Mouse (Mus musculus) G1E (cell line): Measurements from ENCODE around the gene Fmo5. TPM values are rescaled to one million over a fixed set of nuclear protein-coding genes. Genes with fewer than 3 reads are reported as not detected.

ENCODE experiments used
- ATAC-seq: 2 replicates; pipeline ENCODE4 v1.8.0; 2016; ENCODE audit warnings: mild to moderate bottlenecking; ENCODE audit not compliant: insufficient number of reproducible peaks, poor library complexity, low FRiP score, severe bottlenecking; ENCODE audit errors: extremely low read depth
- DNase-seq: peaks from one replicate; pipeline ENCODE4 v3.0.0; 2012; ENCODE audit warnings: low spot score
- H3K27me3 ChIP-seq: 2 replicates; pipeline ENCODE4 v1.6.1; 2012; ENCODE audit warnings: mild to moderate bottlenecking, low read length, inconsistent platforms; ENCODE audit not compliant: insufficient read depth
- H3K36me3 ChIP-seq: replicated peaks from 2 replicates; pipeline ENCODE3; 2012; ENCODE audit warnings: mild to moderate bottlenecking, inconsistent platforms
- H3K4me1 ChIP-seq: 2 replicates; pipeline ENCODE4 v1.6.1; 2012; ENCODE audit warnings: low read depth, low read length, inconsistent platforms, mixed read lengths; ENCODE audit not compliant: insufficient read depth
- H3K4me3 ChIP-seq: 2 replicates; pipeline ENCODE4 v1.5.1; 2012; ENCODE audit warnings: low read depth, mild to moderate bottlenecking, inconsistent platforms, low read length, moderate library complexity, mixed read lengths
- H3K9me3 ChIP-seq: replicated peaks from 2 replicates; pipeline ENCODE4 v1.6.1; 2012; ENCODE audit warnings: inconsistent platforms
- CTCF ChIP-seq: IDR thresholded peaks from 2 replicates; pipeline ENCODE4 v1.5.1; 2012; ENCODE audit warnings: low read depth, low read length, inconsistent platforms, mixed read lengths
- GATA1 ChIP-seq: IDR thresholded peaks from 2 replicates; pipeline ENCODE4 v1.6.1; 2012; ENCODE audit warnings: borderline replicate concordance, low read length, inconsistent platforms, mixed read lengths
- GATA2 ChIP-seq: IDR thresholded peaks from 2 replicates; pipeline ENCODE4 v1.6.1; 2012; ENCODE audit warnings: low read depth, low read length, inconsistent platforms, borderline replicate concordance
- POLR2AphosphoS5 ChIP-seq: IDR thresholded peaks from 2 replicates; pipeline ENCODE4 v1.6.1; 2012; ENCODE audit warnings: low read depth, low read length, inconsistent platforms; ENCODE audit not compliant: insufficient replicate concordance
- TAL1 ChIP-seq: conservative IDR thresholded peaks from 2 replicates; pipeline ENCODE4 v1.6.1; 2012; ENCODE audit warnings: low read depth, low read length, inconsistent platforms, mixed read lengths
- polyA plus RNA-seq: library from polyadenylated mRNA; stranded (reverse); fragments of >175 nt; gene quantifications from 2 replicates; pipeline ENCODE4 v1.2.3, GENCODE M21; 2012
- total RNA-seq, 2 experiments: library from RNA; stranded (forward) in 1 of 2; stranded (reverse) in 1 of 2; fragments of 200-1000 nt in 1 of 2; fragments of >200 nt in 1 of 2; fragmentation: Nextera tagmentation in 1 of 2; gene quantifications; 2 replicates each; pipeline ENCODE4 v1.2.3; 2014 to 2017

The Fmo5 gene
- total and polyA plus RNA-seq, 3 experiments: 0.25 to 7.4 (median 1.5) TPM

GRCm38 (mm10) chr3:97683560-97684195 lies 55.1 kb downstream of the Fmo5 start:
- no peak for ATAC-seq
- H3K27me3 ChIP-seq: peaks cover 2% of the 10 kb centered on the region; the same call in 1 of the 2 replicates
- H3K9me3 ChIP-seq: no peaks in the 10 kb centered on the region
- no peak overlapping the region for H3K4me3 ChIP-seq
- H3K4me1 ChIP-seq: no peaks in the 10 kb centered on the region
- no peaks in the 10 kb centered on the region for H3K36me3 ChIP-seq
- DNase-seq: no peak
- TF ChIP-seq GATA1 (no peak), POLR2AphosphoS5 (no peak), TAL1 (no peak), GATA2 (no peak), CTCF (no peak)

- Histone ChIP-seq H3K36me3 (no peaks in the 10 kb centered on the region), H3K4me3 (no peak overlapping the region), H3K9me3 (no peaks in the 10 kb centered on the region), H3K27me3 (no peaks in the 10 kb centered on the region; the same call in 1 of the 2 replicates), H3K4me1 (no peaks in the 10 kb centered on the region)
- ATAC-seq (peak; percentile 8; the same call in 1 of the 2 replicates), DNase-seq (no peak)
- TF ChIP-seq POLR2AphosphoS5 (no peak), GATA1 (no peak), GATA2 (no peak), TAL1 (no peak), CTCF (no peak)
Measured at GRCm38 (mm10) chr3:97686372-97687117, 57.9 kb downstream of the Fmo5 start.

GRCm38 (mm10) chr3:97689289-97689688 lies 60.7 kb downstream of the Fmo5 start:
- TF ChIP-seq TAL1 (no peak), POLR2AphosphoS5 (no peak)
- ATAC-seq (no peak), DNase-seq (no peak)
- Histone ChIP-seq H3K27me3 (no peaks in the 10 kb centered on the region), H3K36me3 (no peaks in the 10 kb centered on the region), H3K4me1 (no peaks in the 10 kb centered on the region), H3K9me3 (no peaks in the 10 kb centered on the region), H3K4me3 (no peak overlapping the region)

DNA sequence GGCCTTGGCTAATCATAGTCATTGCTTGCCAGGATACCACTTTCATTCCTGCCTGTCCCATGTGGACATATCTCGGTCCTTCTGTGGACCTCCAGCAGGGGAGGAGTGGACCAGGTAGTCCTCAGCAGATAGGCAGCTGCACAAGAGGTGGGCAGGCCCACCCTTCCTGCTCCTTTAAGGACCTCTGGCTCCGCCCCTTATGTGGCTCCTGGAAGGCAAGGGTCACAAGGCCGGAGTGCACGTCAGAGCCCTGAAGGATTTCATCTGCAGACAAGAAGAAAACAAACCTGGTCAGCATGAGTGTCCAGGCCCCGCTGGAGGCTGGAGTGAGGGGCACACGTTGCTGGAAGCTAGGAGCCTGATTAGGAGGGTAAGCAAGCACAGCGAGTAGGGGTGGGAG lies 62.0 kb downstream of the Fmo5 start:
- Histone ChIP-seq H3K27me3 (no peaks in the 10 kb centered on the region), H3K36me3 (no peaks in the 10 kb centered on the region), H3K4me3 (no peak overlapping the region), H3K9me3 (no peaks in the 10 kb centered on the region), H3K4me1 (no peaks in the 10 kb centered on the region)
- ATAC-seq (no peak), DNase-seq (no peak)
- TF ChIP-seq TAL1: no peak
- no peak for TF ChIP-seq GATA2
- TF ChIP-seq POLR2AphosphoS5: no peak
- no peak for TF ChIP-seq GATA1
- TF ChIP-seq CTCF: no peak

DNA sequence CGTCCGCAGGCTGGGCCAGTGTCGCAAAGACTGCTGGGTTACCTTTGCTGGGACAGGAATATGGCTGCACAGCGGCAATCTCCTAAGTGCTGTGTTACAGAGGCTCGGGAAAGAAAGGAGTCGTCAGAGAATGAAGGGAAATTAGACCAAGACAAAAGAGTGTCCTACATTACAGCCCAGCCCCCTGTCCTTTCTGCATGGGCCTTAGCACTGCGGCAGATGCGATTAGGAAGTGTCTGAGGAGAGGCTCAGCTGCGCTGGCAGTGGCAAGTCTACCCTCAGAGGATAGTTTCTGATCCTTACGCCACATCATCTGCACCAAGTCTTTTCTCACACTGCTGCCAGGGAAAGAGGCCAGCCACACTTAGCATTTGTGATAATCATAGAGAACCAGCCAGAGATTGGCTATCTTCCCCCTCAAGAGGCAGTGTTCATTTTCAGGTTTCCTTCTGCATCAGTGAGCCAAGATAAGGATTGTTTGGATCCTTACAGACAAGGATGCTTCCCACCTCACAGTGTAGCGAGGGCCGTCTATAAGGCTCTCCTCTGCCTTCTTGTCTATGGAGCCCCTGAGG lies 62.9 kb downstream of the Fmo5 start:
- H3K36me3 ChIP-seq: no peaks in the 10 kb centered on the region
- no peak for TF ChIP-seq POLR2AphosphoS5
- no peak for TF ChIP-seq CTCF
- TF ChIP-seq GATA1: no peak
- TF ChIP-seq GATA2: no peak
- no peak for TF ChIP-seq TAL1
- no peaks in the 10 kb centered on the region for H3K27me3 ChIP-seq
- no peaks in the 10 kb centered on the region for H3K4me1 ChIP-seq
- no peak overlapping the region for H3K4me3 ChIP-seq
- no peaks in the 10 kb centered on the region for H3K9me3 ChIP-seq
- ATAC-seq (no peak), DNase-seq (no peak)

GRCm38 (mm10) chr3:97693806-97694205 lies 65.2 kb downstream of the Fmo5 start:
- no peaks in the 10 kb centered on the region for H3K36me3 ChIP-seq
- peaks cover 3% of the 10 kb centered on the region; the same call in 1 of the 2 replicates for H3K27me3 ChIP-seq
- H3K4me1 ChIP-seq: no peaks in the 10 kb centered on the region
- no peak for DNase-seq
- no peak overlapping the region for H3K4me3 ChIP-seq
- TF ChIP-seq POLR2AphosphoS5 (no peak), GATA2 (no peak), GATA1 (no peak), CTCF (no peak), TAL1 (no peak)
- no peaks in the 10 kb centered on the region for H3K9me3 ChIP-seq
- no peak for ATAC-seq
